Mouse (Mus musculus): ENCODE data around the gene Pnpla3. TPM values are rescaled to one million over a fixed set of nuclear protein-coding genes. Genes with fewer than 3 reads are reported as not detected.

The Pnpla3 gene
- total and polyA plus RNA-seq, 2 experiments, result 2.6 to 10.6 TPM

DNA sequence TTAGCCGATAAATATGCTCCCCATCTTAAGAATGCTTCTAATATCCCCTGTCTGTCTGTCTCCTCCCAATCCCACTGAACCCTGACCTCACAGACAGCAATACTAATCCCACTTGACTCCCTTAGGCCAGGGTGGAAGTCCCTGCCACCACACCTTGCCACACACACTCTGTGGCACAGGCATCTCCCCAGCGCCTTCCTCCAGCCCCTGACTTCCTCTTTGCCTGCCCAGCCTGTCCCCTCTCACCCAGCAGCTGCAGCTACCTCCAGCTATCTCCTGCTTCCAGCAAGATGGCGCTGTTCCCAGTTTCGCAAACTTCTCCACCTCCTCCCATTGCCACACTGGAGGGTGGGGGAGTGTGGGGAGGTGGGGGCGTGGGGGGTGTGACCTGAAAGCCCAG, 40.8 kb upstream of the Pnpla3 start:
- H3K4me3 ChIP-seq (ENCODE audit: insufficient read depth, low read depth, low read length), result no peak overlapping the region
- 54% methylated on average over 5 of the region's 5 CpGs for WGBS
- H3K4me1 ChIP-seq (ENCODE audit: control insufficient read depth, insufficient read depth, low read length), result peaks cover 6% of the 10 kb centered on the region; the same call in 1 of the 2 replicates
- H3K27me3 ChIP-seq (ENCODE audit: control insufficient read depth, insufficient read depth, low read length), result no peaks in the 10 kb centered on the region
- no peak overlapping the region for H3K27ac ChIP-seq (replicated peaks; ENCODE audit: insufficient read depth, low read depth, low read length)
- H3K9ac ChIP-seq (ENCODE audit: low read depth, low read length), result no peak overlapping the region
- H3K79me2 ChIP-seq (ENCODE audit: control insufficient read depth, insufficient read depth, low read length), result no peaks in the 10 kb centered on the region
- DNase-seq (ENCODE audit: extremely low read depth, low read depth, low spot score), result no peak
- no peaks in the 10 kb centered on the region for H3K36me3 ChIP-seq (ENCODE audit: control insufficient read depth, insufficient read depth, low read length)
- TF ChIP-seq CTCF (IDR thresholded peaks at IDR 0.05; ENCODE audit: low read depth, low read length) (0 out of 2 replicates have a peak, but pooled peaks have one; percentile 11), POLR2A (IDR thresholded peaks at IDR 0.05; ENCODE audit: extremely low read depth, insufficient read depth, low read length) (no peak)

DNA sequence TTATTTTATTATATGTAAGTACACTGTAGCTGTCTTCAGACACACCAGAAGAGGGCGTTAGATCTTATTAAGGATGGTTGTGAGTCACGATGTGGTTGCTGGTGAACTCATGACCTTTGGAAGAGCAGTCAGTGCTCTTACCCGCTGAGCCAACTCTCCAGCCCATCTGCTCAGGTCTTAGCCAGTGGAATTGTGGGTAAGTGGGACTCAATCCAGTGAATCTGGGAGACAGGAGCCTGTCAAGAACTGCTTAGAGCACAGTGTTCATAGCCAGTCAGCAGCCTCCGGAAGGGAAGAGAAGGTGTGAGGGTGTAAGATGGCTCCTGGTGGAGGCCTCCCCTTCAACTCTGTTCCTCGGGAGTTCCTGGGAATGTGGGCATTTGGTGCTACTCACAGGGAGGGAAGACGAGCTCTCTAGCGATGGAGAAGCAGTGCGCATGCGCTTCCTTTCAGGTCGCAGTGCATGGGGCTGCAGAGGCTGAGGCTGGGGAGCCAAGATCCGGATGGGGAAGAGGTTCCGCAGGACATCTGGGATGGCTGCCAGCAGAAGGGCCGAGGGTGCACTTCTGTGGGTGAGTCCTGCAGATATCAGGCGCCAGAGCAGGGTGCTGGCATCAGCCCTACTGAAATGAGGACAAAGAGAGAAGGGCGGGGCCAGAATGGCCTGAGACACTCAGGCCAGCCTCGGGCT, 36.4 kb upstream of the Pnpla3 start:
- H3K27me3 ChIP-seq (ENCODE audit: control insufficient read depth, insufficient read depth, low read length), result no peaks in the 10 kb centered on the region
- no peaks in the 10 kb centered on the region for H3K79me2 ChIP-seq (ENCODE audit: control insufficient read depth, insufficient read depth, low read length)
- H3K27ac ChIP-seq (replicated peaks; ENCODE audit: insufficient read depth, low read depth, low read length), result peak overlapping the region; percentile 25
- no peak overlapping the region for H3K9ac ChIP-seq (ENCODE audit: low read depth, low read length)
- no peak for TF ChIP-seq POLR2A (IDR thresholded peaks at IDR 0.05; ENCODE audit: extremely low read depth, insufficient read depth, low read length)
- TF ChIP-seq CTCF (IDR thresholded peaks at IDR 0.05; ENCODE audit: low read depth, low read length), result no peak
- DNase-seq (ENCODE audit: extremely low read depth, low read depth, low spot score), result peak; percentile 71
- no peak overlapping the region for H3K4me3 ChIP-seq (ENCODE audit: insufficient read depth, low read depth, low read length)
- H3K36me3 ChIP-seq (ENCODE audit: control insufficient read depth, insufficient read depth, low read length), result no peaks in the 10 kb centered on the region
- H3K4me1 ChIP-seq (ENCODE audit: control insufficient read depth, insufficient read depth, low read length), result peaks cover 10% of the 10 kb centered on the region; the same call in 1 of the 2 replicates
- 29% methylated on average over 16 of the region's 16 CpGs for WGBS

DNA sequence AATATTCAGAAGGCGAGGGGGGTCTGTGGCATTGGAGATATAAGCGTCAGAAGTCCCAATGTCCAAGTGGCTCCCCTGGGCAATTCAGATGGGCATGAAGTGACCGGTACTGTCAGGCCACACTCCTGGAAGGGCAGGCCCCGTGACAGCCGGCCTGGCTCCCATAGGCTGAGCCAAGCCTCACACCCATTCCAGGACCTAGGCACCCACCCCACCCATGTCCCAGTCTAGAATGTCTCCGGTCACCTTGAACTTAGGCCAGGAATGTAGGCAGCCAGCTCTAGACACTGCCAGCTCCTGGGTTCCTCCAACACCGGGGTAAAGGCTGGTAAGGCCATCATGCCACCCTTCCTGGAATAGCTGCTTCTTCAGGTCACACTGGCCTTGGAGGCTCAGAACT, 35.7 kb upstream of the Pnpla3 start:
- Histone ChIP-seq H3K36me3 (ENCODE audit: control insufficient read depth, insufficient read depth, low read length) (no peaks in the 10 kb centered on the region), H3K27ac (replicated peaks; ENCODE audit: insufficient read depth, low read depth, low read length) (peak overlapping the region; percentile 10), H3K4me3 (ENCODE audit: insufficient read depth, low read depth, low read length) (no peak overlapping the region), H3K9ac (ENCODE audit: low read depth, low read length) (no peak overlapping the region), H3K4me1 (ENCODE audit: control insufficient read depth, insufficient read depth, low read length) (peaks cover 10% of the 10 kb centered on the region; the same call in 1 of the 2 replicates), H3K79me2 (ENCODE audit: control insufficient read depth, insufficient read depth, low read length) (no peaks in the 10 kb centered on the region), H3K27me3 (ENCODE audit: control insufficient read depth, insufficient read depth, low read length) (no peaks in the 10 kb centered on the region)
- WGBS, result 53% methylated on average over 7 of the region's 7 CpGs
- no peak for DNase-seq (ENCODE audit: extremely low read depth, low read depth, low spot score)
- TF ChIP-seq POLR2A (IDR thresholded peaks at IDR 0.05; ENCODE audit: extremely low read depth, insufficient read depth, low read length) (no peak), CTCF (IDR thresholded peaks at IDR 0.05; ENCODE audit: low read depth, low read length) (no peak)

- TF ChIP-seq CTCF (IDR thresholded peaks at IDR 0.05; ENCODE audit: low read depth, low read length), result no peak
- no peak for TF ChIP-seq POLR2A (IDR thresholded peaks at IDR 0.05; ENCODE audit: extremely low read depth, insufficient read depth, low read length)
- Histone ChIP-seq H3K27ac (replicated peaks; ENCODE audit: insufficient read depth, low read depth, low read length) (no peak overlapping the region), H3K4me1 (ENCODE audit: control insufficient read depth, insufficient read depth, low read length) (peaks cover 10% of the 10 kb centered on the region; the same call in 1 of the 2 replicates), H3K27me3 (ENCODE audit: control insufficient read depth, insufficient read depth, low read length) (no peaks in the 10 kb centered on the region), H3K79me2 (ENCODE audit: control insufficient read depth, insufficient read depth, low read length) (no peaks in the 10 kb centered on the region), H3K9ac (ENCODE audit: low read depth, low read length) (no peak overlapping the region), H3K36me3 (ENCODE audit: control insufficient read depth, insufficient read depth, low read length) (no peaks in the 10 kb centered on the region), H3K4me3 (ENCODE audit: insufficient read depth, low read depth, low read length) (no peak overlapping the region)
- DNase-seq (ENCODE audit: extremely low read depth, low read depth, low spot score), result peak; percentile 33
- 34% methylated on average over 4 of the region's 4 CpGs for whole genome bisulfite sequencing
These were observed 34.2 kb upstream of the Pnpla3 start for GRCm38 (mm10) chr15:84133440-84133839.

GRCm38 (mm10) chr15:84135472-84135871, 32.2 kb upstream of the Pnpla3 start:
- Histone ChIP-seq H3K27me3 (ENCODE audit: control insufficient read depth, insufficient read depth, low read length) (no peaks in the 10 kb centered on the region), H3K4me3 (ENCODE audit: insufficient read depth, low read depth, low read length) (no peak overlapping the region), H3K9ac (ENCODE audit: low read depth, low read length) (no peak overlapping the region), H3K79me2 (ENCODE audit: control insufficient read depth, insufficient read depth, low read length) (no peaks in the 10 kb centered on the region), H3K36me3 (ENCODE audit: control insufficient read depth, insufficient read depth, low read length) (no peaks in the 10 kb centered on the region), H3K4me1 (ENCODE audit: control insufficient read depth, insufficient read depth, low read length) (peaks cover 15% of the 10 kb centered on the region), H3K27ac (replicated peaks; ENCODE audit: insufficient read depth, low read depth, low read length) (no peak overlapping the region)
- no peak for DNase-seq (ENCODE audit: extremely low read depth, low read depth, low spot score)
- TF ChIP-seq POLR2A (IDR thresholded peaks at IDR 0.05; ENCODE audit: extremely low read depth, insufficient read depth, low read length) (no peak), CTCF (IDR thresholded peaks at IDR 0.05; ENCODE audit: low read depth, low read length) (peak; percentile 64)
- 84% methylated on average over 5 of the region's 5 CpGs for WGBS

Data from liver, adult 2 months (tissue).